Mouse (Mus musculus) hindbrain, embryonic 12.5 days (tissue): ENCODE results near the gene Knl1. TPM values are rescaled to one million over a fixed set of nuclear protein-coding genes. Genes with fewer than 3 reads are reported as not detected.
"Not testable (repeated sequence)": the region's sequence is repeated elsewhere in the genome, so short reads cannot be mapped to it uniquely, and the experiment has no call there.

Experiments
- ATAC-seq: fragments of 200-750 bp; cut with Nextera tagmentation; 2 replicates; pipeline ENCODE4 v1.8.0; 2017; ENCODE audit warnings: moderate TSS enrichment; ENCODE audit not compliant: low FRiP score
- H3K27ac ChIP-seq: fragments of 300-500 bp; sonication (generic); 2 replicates; pipeline ENCODE4 v1.5.1; 2016; ENCODE audit warnings: mild to moderate bottlenecking
- H3K27me3 ChIP-seq: fragments of 300-500 bp; sonication (generic); 2 replicates; pipeline ENCODE4 v1.6.1; 2016; ENCODE audit warnings: mild to moderate bottlenecking
- H3K36me3 ChIP-seq: fragments of 300-500 bp; sonication (generic); 2 replicates; pipeline ENCODE4 v1.6.1; 2016; ENCODE audit warnings: mild to moderate bottlenecking
- H3K4me1 ChIP-seq: fragments of 300-500 bp; sonication (generic); 2 replicates; pipeline ENCODE4 v1.6.1; 2016
- H3K4me2 ChIP-seq: fragments of 300-500 bp; sonication (generic); replicated peaks from 2 replicates; pipeline ENCODE4 v1.6.1; 2016; ENCODE audit warnings: mild to moderate bottlenecking
- H3K4me3 ChIP-seq: fragments of 300-500 bp; sonication (generic); 2 replicates; pipeline ENCODE4 v1.5.1; 2016; ENCODE audit warnings: mild to moderate bottlenecking
- H3K9ac ChIP-seq: fragments of 300-500 bp; sonication (generic); 2 replicates; pipeline ENCODE4 v1.6.1; 2016; ENCODE audit warnings: mild to moderate bottlenecking, moderate library complexity
- H3K9me3 ChIP-seq: fragments of 300-500 bp; sonication (generic); replicated peaks from 2 replicates; pipeline ENCODE4 v1.6.1; 2016; ENCODE audit warnings: mild to moderate bottlenecking
- WGBS: fragments of 180-500 bp; shearing (Covaris S2); methylation state at CpG from one replicate; pipeline ENCODE4 v1.1.7; 2016; 5-methylcytosine and 5-hydroxymethylcytosine counted together
- polyA plus RNA-seq: library from polyadenylated mRNA; unstranded; fragments of >200 nt; fragmentation: Nextera tagmentation; extraction: Ambion mirVana; gene quantifications from 2 replicates; pipeline ENCODE4 v1.2.1, GENCODE M21; 2016

Gene Knl1
- 37.8 and 39.3 TPM in 2 replicates for polyA plus RNA-seq

DNA sequence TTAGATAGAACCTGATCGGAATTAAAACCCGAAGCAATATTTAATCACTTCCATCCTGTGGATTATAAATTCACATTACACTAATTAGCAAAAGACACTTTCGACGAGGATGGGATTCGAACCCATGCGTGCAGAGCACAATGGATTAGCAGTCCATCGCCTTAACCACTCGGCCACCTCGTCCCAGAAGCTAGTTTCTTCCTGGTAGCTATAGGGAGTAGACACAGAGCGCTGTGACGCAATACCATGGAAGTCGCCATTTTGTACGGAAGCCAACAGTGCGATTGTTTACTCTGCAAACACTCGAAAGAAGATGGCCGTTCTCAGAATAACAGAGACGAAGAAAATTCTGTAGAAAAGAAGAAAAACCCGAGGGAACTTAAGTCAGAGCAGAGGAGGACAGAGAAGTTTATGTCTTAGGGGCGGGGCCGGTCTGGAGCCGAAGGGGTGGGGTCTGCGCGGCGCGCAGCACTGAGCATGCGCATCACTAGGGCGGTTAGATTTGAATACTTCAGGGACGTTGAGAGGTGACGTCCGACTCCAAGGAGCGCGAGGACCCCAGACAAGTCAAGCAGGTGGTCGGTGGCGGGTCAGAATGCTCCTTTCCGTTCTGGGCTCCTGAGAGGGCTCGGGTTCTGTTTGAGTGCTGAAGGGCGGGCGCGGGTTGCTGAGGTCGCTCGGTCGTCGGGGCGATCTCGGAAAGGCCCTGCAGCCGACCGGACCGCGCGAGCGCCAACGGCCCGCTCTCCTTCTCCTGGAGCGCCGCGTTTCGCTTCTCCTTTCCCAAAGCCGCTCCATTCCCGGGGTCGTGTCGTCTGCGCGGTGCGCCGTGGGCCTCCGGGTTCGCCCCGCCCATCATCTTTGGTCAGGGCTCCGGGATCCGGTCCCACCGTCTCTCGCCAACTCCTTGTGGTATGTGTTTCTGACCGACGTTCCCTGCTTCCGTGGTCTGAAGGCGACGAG lies at the start of gene Knl1:
Gene Knl1 (plus strand): TSS at position 471 of the 963 bp plus-strand sequence.
- Histone ChIP-seq H3K36me3 (peaks cover 5% of the 10 kb centered on the region; the same call in 1 of the 2 replicates), H3K27ac (peak within 1 kb of the TSS; percentile 71)
- peak; percentile 97 for ATAC-seq

DNA sequence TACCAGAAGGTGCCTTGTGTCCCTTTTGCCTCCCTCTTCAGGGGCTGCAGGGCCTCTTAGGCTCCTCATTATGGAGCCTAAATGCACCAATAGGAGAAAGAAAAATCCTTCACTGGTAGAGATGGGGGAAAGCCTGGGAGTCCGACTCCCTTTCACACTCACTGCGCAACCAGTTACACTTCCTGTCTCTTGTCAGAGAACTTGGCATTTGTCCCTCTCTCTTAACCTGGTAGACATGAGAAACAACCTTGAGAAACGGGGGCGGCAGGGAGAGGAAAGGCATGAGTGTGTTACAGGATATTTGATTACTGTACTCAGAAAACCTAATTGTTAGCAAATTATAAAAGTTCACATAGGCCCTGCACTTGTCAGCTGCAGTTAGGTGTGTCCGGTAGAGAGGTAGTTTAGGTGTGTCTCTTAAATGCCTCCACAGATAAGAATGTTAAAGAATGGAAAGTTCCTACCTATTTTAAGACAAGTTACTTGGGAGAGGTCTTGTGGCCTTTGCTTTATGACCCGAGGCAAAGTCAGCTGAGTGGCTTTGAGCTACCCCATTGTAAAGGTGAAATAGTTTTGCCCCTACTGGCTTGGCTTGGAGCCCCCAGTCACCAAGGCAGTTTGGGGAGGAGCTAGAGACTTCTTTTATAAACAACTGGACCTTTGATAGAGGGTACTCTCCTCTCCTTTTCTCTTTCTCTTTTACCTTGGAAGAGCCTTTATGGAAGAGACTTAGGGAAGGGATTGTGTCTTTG lies 48.6 kb upstream of the Knl1 start:
- Histone ChIP-seq H3K9ac (no peak overlapping the region), H3K27me3 (peaks cover 7% of the 10 kb centered on the region; the same call in 1 of the 2 replicates)

More for the DNA sequence above, at the start of gene Knl1:
- no peaks in the 10 kb centered on the region for H3K9me3 ChIP-seq
- H3K4me2 ChIP-seq = peak within 1 kb of the TSS; percentile 65
- WGBS = under 1% methylated on average over 77 of the region's 77 CpGs
- peak within 1 kb of the TSS; percentile 79 for H3K4me3 ChIP-seq
- peak within 1 kb of the TSS; percentile 59 for H3K9ac ChIP-seq
- H3K27me3 ChIP-seq = no peaks in the 10 kb centered on the region
- H3K4me1 ChIP-seq = peaks cover 9% of the 10 kb centered on the region

GRCm38 (mm10) chr2:118999025-118999639 lies 47.8 kb upstream of the Knl1 start:
- Histone ChIP-seq H3K27me3 (peaks cover 7% of the 10 kb centered on the region; the same call in 1 of the 2 replicates), H3K4me1 (peaks cover 9% of the 10 kb centered on the region), H3K4me2 (no peak overlapping the region), H3K27ac (no peak overlapping the region), H3K9me3 (no peaks in the 10 kb centered on the region), H3K9ac (no peak overlapping the region), H3K4me3 (no peak overlapping the region), H3K36me3 (no peaks in the 10 kb centered on the region)
- no peak for ATAC-seq
- 48% methylated on average over 3 of the region's 3 CpGs for WGBS

More for the DNA sequence above, 48.6 kb upstream of the Knl1 start:
- H3K27ac ChIP-seq = no peak overlapping the region
- no peak overlapping the region for H3K4me3 ChIP-seq
- 82% methylated on average over 6 of the region's 6 CpGs for WGBS
- H3K36me3 ChIP-seq = no peaks in the 10 kb centered on the region
- H3K4me2 ChIP-seq = no peak overlapping the region
- H3K9me3 ChIP-seq = no peaks in the 10 kb centered on the region
- no peak for ATAC-seq
- peaks cover 9% of the 10 kb centered on the region for H3K4me1 ChIP-seq

- Histone ChIP-seq H3K27ac (no peak overlapping the region), H3K4me3 (no peak overlapping the region), H3K36me3 (no peaks in the 10 kb centered on the region), H3K9ac (no peak overlapping the region), H3K27me3 (no peaks in the 10 kb centered on the region), H3K9me3 (no peaks in the 10 kb centered on the region), H3K4me1 (no peaks in the 10 kb centered on the region), H3K4me2 (no peak overlapping the region)
- ATAC-seq = no peak
- 86% methylated on average over 7 of the region's 7 CpGs for WGBS
Measured at GRCm38 (mm10) chr2:119006886-119007285, 40.0 kb upstream of the Knl1 start.

DNA sequence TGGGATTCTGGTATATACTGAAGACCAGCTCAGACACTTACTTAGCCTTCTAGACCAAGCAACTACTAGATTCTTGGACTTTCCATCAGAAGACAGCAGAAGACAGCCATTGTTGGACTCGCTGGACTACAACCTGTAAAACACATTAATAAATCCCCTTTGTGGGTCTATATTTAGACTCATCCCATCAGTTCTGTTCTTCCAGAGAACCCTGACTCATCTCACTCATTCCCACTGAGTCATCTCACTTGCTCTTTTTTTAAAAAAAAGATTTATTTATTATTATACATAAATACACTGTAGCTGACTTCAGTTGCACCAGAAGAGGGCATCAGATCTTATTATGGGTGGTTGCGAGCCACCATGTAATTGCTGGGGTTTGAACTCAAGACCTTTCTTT lies 37.5 kb upstream of the Knl1 start:
- 89% methylated on average over 2 of the region's 2 CpGs for WGBS
- H3K9me3 ChIP-seq = no peaks in the 10 kb centered on the region
- no peak overlapping the region for H3K9ac ChIP-seq
- no peak overlapping the region for H3K4me3 ChIP-seq
- no peaks in the 10 kb centered on the region for H3K4me1 ChIP-seq
- no peak overlapping the region for H3K4me2 ChIP-seq
- no peak for ATAC-seq
- no peaks in the 10 kb centered on the region for H3K27me3 ChIP-seq
- no peak overlapping the region for H3K27ac ChIP-seq
- no peaks in the 10 kb centered on the region for H3K36me3 ChIP-seq

GRCm38 (mm10) chr2:119014989-119015388 lies 31.9 kb upstream of the Knl1 start:
- Histone ChIP-seq H3K9ac (no peak overlapping the region), H3K9me3 (no peaks in the 10 kb centered on the region; the same call in 1 of the 2 replicates), H3K4me1 (peaks cover 12% of the 10 kb centered on the region), H3K4me3 (no peak overlapping the region), H3K4me2 (no peak overlapping the region), H3K27ac (no peak overlapping the region), H3K36me3 (peaks cover 15% of the 10 kb centered on the region; the same call in 1 of the 2 replicates), H3K27me3 (no peaks in the 10 kb centered on the region)
- 84% methylated on average over 7 of the region's 7 CpGs for WGBS
- ATAC-seq = no peak

- H3K27ac ChIP-seq = no peak overlapping the region
- no peak overlapping the region for H3K4me2 ChIP-seq
- H3K9ac ChIP-seq = no peak overlapping the region
- H3K4me1 ChIP-seq = peaks cover 12% of the 10 kb centered on the region
- H3K27me3 ChIP-seq = no peaks in the 10 kb centered on the region
- ATAC-seq = no peak
- no peaks in the 10 kb centered on the region; the same call in 1 of the 2 replicates for H3K9me3 ChIP-seq
- H3K36me3 ChIP-seq = peaks cover 18% of the 10 kb centered on the region; the same call in 1 of the 2 replicates
- no peak overlapping the region for H3K4me3 ChIP-seq
- 84% methylated on average over 12 of the region's 12 CpGs for WGBS
Measured at GRCm38 (mm10) chr2:119015604-119016180, 31.2 kb upstream of the Knl1 start.

- H3K9ac ChIP-seq, ATAC-seq, H3K27ac ChIP-seq, H3K4me3 ChIP-seq, H3K9me3 ChIP-seq, H3K27me3 ChIP-seq, H3K4me2 ChIP-seq: not testable (repeated sequence)
- peaks cover 12% of the 10 kb centered on the region for H3K4me1 ChIP-seq
- WGBS = 77% methylated on average over 4 of the region's 4 CpGs
- H3K36me3 ChIP-seq = peaks cover 24% of the 10 kb centered on the region
Measured at GRCm38 (mm10) chr2:119016312-119016711, 30.6 kb upstream of the Knl1 start.

- H3K4me1 ChIP-seq = peaks cover 12% of the 10 kb centered on the region
- no peak overlapping the region for H3K9ac ChIP-seq
- 93% methylated on average over 3 of the region's 3 CpGs for WGBS
- no peak for ATAC-seq
- H3K27ac ChIP-seq = no peak overlapping the region
- no peak overlapping the region for H3K4me3 ChIP-seq
- no peak overlapping the region for H3K4me2 ChIP-seq
- no peaks in the 10 kb centered on the region; the same call in 1 of the 2 replicates for H3K9me3 ChIP-seq
- H3K36me3 ChIP-seq = peaks cover 37% of the 10 kb centered on the region
- no peaks in the 10 kb centered on the region for H3K27me3 ChIP-seq
Measured at GRCm38 (mm10) chr2:119017647-119018046, 29.3 kb upstream of the Knl1 start.

DNA sequence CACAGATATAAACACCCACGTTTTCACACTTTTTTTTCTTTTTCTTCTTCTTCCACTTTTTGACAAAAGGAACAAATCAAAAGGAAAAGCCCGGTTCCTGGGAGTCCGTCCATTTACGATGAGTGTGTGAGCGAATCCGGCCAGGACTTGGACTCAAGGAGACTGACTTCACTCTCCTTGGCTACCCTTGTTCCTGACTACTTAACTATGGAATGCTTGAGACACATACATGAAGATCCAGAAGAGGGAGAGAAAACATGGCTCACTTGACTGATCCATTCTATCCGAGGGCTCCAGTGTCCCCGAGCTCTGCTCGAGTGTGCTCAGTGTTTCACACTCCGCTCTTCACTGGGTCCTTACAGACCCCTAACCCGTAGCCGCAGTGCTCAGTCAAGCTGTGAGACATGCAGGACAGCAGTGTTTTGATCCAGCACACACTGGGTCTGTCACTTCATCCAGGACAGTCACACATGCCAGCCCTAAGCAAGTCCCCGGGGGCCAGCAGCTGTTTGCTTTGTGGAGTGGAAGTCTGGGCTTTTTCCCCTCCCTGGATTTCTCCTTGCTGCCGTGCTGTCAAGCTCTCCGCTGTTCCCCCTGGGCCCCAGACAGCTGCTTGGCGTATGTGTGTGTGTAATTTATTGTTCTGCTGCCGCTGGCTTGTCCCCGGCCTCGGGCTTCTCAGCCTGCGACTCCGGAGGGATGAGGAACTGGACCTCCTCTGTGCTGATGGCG lies 28.4 kb upstream of the Knl1 start:
- Histone ChIP-seq H3K27ac (peak overlapping the region; percentile 85), H3K9me3 (no peaks in the 10 kb centered on the region; the same call in 1 of the 2 replicates), H3K36me3 (peaks cover 45% of the 10 kb centered on the region), H3K27me3 (no peaks in the 10 kb centered on the region), H3K4me2 (peak overlapping the region; percentile 35), H3K9ac (no peak overlapping the region), H3K4me1 (peaks cover 12% of the 10 kb centered on the region), H3K4me3 (no peak overlapping the region)
- 47% methylated on average over 22 of the region's 22 CpGs for WGBS
- ATAC-seq = peak; percentile 73

DNA sequence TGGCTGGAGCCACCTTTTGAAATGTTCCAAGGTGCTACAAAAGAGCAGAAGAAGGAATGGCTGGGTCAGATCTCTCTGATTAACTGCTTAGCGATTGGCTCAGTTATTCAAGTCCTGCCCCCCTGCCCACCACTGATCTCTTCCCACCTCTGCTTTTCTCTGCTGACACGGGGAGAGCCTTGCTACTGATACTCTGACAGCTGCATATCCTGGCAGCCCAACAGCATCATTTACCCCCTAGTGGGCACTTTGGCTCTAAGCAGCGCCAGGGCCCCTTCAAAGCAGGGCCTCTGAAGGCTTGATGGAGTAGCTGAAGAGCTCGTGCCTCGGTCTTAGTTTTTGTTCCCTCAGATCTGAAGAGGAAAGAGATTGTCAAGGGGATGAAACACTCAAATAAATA lies 27.8 kb upstream of the Knl1 start:
- peak; percentile 56; the same call in 1 of the 2 replicates for ATAC-seq
- no peaks in the 10 kb centered on the region; the same call in 1 of the 2 replicates for H3K9me3 ChIP-seq
- peaks cover 12% of the 10 kb centered on the region for H3K4me1 ChIP-seq
- H3K4me2 ChIP-seq = peak overlapping the region; percentile 35
- H3K27ac ChIP-seq = peak overlapping the region; percentile 85
- H3K9ac ChIP-seq = no peak overlapping the region
- H3K27me3 ChIP-seq = no peaks in the 10 kb centered on the region
- WGBS = 11% methylated on average over 5 of the region's 5 CpGs
- no peak overlapping the region for H3K4me3 ChIP-seq
- H3K36me3 ChIP-seq = peaks cover 46% of the 10 kb centered on the region
